Mouse (Mus musculus) myocyte (in vitro differentiated cells): Measurements from ENCODE around the gene Lypd6b.

ENCODE experiments used
- CEBPB ChIP-seq: IDR thresholded peaks from 2 replicates; pipeline ENCODE4 v1.6.1; 2011; ENCODE audit warnings: mild to moderate bottlenecking, moderate library complexity; ENCODE audit not compliant: poor library complexity, insufficient read depth, severe bottlenecking
- E2F4 ChIP-seq: IDR thresholded peaks from one replicate; pipeline ENCODE4 v1.6.1; 2011; ENCODE audit warnings: mild to moderate bottlenecking, control low read depth, moderate library complexity; ENCODE audit not compliant: insufficient read depth
- MAX ChIP-seq: IDR thresholded peaks from one replicate; pipeline ENCODE4 v1.6.1; 2011; ENCODE audit warnings: low read depth, mild to moderate bottlenecking, control low read depth
- MYOD1 ChIP-seq, 3 experiments: IDR thresholded peaks; one replicate each; pipeline ENCODE4 v1.6.1; 2011; ENCODE audit warnings: control low read depth in 2 of 3, low read depth in 2 of 3, mild to moderate bottlenecking in 2 of 3, moderate library complexity in 1 of 3; ENCODE audit not compliant: insufficient read length in 2 of 3, control insufficient read depth in 1 of 3
- MYOG ChIP-seq, 3 experiments: IDR thresholded peaks; one replicate each; pipeline ENCODE4 v1.6.1; 2011; ENCODE audit warnings: control low read depth in 2 of 3, low read depth in 2 of 3, mild to moderate bottlenecking in 2 of 3; ENCODE audit not compliant: insufficient read length in 2 of 3, control insufficient read depth in 1 of 3, insufficient read depth in 1 of 3
- POLR2A ChIP-seq: IDR thresholded peaks from one replicate; pipeline ENCODE4 v1.6.1; 2011; ENCODE audit warnings: low read depth, mild to moderate bottlenecking, control low read depth, moderate library complexity; ENCODE audit not compliant: insufficient read length
- POLR2AphosphoS2 ChIP-seq: IDR thresholded peaks from one replicate; pipeline ENCODE4 v1.6.1; 2011; ENCODE audit warnings: low read depth, control low read depth; ENCODE audit not compliant: insufficient read length
- REST ChIP-seq: IDR thresholded peaks from one replicate; pipeline ENCODE4 v1.6.1; 2011; ENCODE audit warnings: mild to moderate bottlenecking, control low read depth, moderate library complexity; ENCODE audit not compliant: insufficient read depth, insufficient read length
- SRF ChIP-seq: IDR thresholded peaks from one replicate; pipeline ENCODE4 v1.6.1; 2011; ENCODE audit warnings: low read depth; ENCODE audit not compliant: control insufficient read depth, insufficient read length
- TCF12 ChIP-seq: IDR thresholded peaks from one replicate; pipeline ENCODE4 v1.6.1; 2011; ENCODE audit warnings: mild to moderate bottlenecking, control low read depth; ENCODE audit not compliant: poor library complexity, insufficient read depth, severe bottlenecking
- TCF3 ChIP-seq: IDR thresholded peaks from one replicate; pipeline ENCODE4 v1.6.1; 2011; ENCODE audit warnings: low read depth, control low read depth; ENCODE audit not compliant: insufficient read length
- USF1 ChIP-seq: IDR thresholded peaks from one replicate; pipeline ENCODE4 v1.6.1; 2011; ENCODE audit warnings: low read depth, mild to moderate bottlenecking, control low read depth, moderate library complexity

GRCm38 (mm10) chr2:49818126-49818525, 30.6 kb downstream of the Lypd6b start:
- TF ChIP-seq MYOG (IDR thresholded peaks at IDR 0.05; ENCODE audit: control insufficient read depth in 1 of 3, insufficient read depth in 1 of 3, insufficient read length in 2 of 3, low read depth in 2 of 3): no peak
- no peak for TF ChIP-seq USF1
- no peak for TF ChIP-seq MYOD1 (IDR thresholded peaks at IDR 0.05; ENCODE audit: control insufficient read depth in 1 of 3, insufficient read length in 2 of 3, low read depth in 2 of 3)
- no peak for TF ChIP-seq TCF12
- no peak for TF ChIP-seq POLR2A
- TF ChIP-seq SRF: no peak
- no peak for TF ChIP-seq E2F4
- no peak for TF ChIP-seq REST
- TF ChIP-seq POLR2AphosphoS2: no peak
- TF ChIP-seq MAX: no peak
- no peak for TF ChIP-seq TCF3
- TF ChIP-seq CEBPB: no peak
